ENCODE assay signal across 23 mouse cellular contexts in the genomic region with DNA sequence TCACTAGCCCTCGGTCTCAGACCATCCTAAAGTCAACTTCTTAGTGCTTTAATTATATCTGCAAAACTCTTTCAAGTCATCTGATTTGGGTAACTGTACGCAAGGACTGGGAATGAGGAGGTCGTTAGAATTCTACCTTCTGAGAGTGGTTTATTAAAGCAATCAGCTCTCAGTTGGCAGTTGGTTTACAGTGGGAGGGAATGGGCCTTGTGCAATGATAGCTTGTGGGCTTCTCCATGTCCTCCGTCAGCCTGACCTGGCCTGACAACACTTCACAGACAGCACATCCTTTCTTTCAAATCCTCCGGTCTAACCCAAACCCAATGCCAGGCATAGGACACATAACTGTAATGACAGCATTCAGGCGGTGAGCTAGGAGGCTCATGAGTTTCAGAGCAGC. TPM values are rescaled to one million over a fixed set of nuclear protein-coding genes. Genes with fewer than 3 reads are reported as not detected.
DNase-seq lines count a peak whose midpoint lies in the region; ATAC-seq lines count a peak whose summit lies in the region.
"Had no signal": no experiment of that assay in that cellular context is flagged by ENCODE, and none has a peak within 500 bp of the region (broad histone marks: within the 10 kb centered on the region; RNA-seq: fewer than 3 reads in every experiment).

No protein-coding gene starts in this region.

- no peak for ATAC-seq in midbrain, embryonic 11.5 days (ENCODE audit: low FRiP score)
- no peak for ATAC-seq in midbrain, embryonic 15.5 days (replicated peaks)
- ATAC-seq in granulocyte monocyte progenitor cell, adult 5-6 weeks (replicated peaks; ENCODE audit: poor library complexity, severe bottlenecking), result peak; percentile 51
- ATAC-seq: activated CD4-positive, CD25-positive, alpha-beta regulatory T cell, adult 4 months; CD4-positive, CD25-positive, alpha-beta regulatory T cell, adult 4 months; forebrain, embryonic 13.5 days; forebrain, embryonic 15.5 days; forebrain, postnatal 0 days; Patski had no signal

- H3K4me2 ChIP-seq in midbrain, embryonic 11.5 days, result no peak overlapping the region
- H3K4me2 ChIP-seq in midbrain, embryonic 15.5 days, result no peak overlapping the region
- H3K4me2 ChIP-seq: embryonic facial prominence, embryonic 12.5 days; forebrain, embryonic 13.5 days; forebrain, embryonic 15.5 days had no signal

- H3K9ac ChIP-seq in midbrain, embryonic 11.5 days (ENCODE audit: low read length), result no peak overlapping the region
- H3K9ac ChIP-seq in midbrain, embryonic 15.5 days, result no peak overlapping the region
- H3K9ac ChIP-seq: embryonic facial prominence, embryonic 12.5 days; forebrain, embryonic 13.5 days; forebrain, embryonic 15.5 days; forebrain, postnatal 0 days had no signal

- H3K9me3 ChIP-seq in midbrain, embryonic 11.5 days (ENCODE audit: control insufficient read depth, low read length), result no peaks in the 10 kb centered on the region
- no peaks in the 10 kb centered on the region for H3K9me3 ChIP-seq in midbrain, embryonic 15.5 days
- H3K9me3 ChIP-seq: embryonic facial prominence, embryonic 10.5 days; embryonic facial prominence, embryonic 12.5 days; forebrain, embryonic 13.5 days; forebrain, embryonic 15.5 days; G1E had no signal

- H3K4me1 ChIP-seq in midbrain, embryonic 11.5 days (ENCODE audit: control insufficient read depth, insufficient read depth, low read length), result no peaks in the 10 kb centered on the region
- no peaks in the 10 kb centered on the region for H3K4me1 ChIP-seq in midbrain, embryonic 15.5 days
- H3K4me1 ChIP-seq: embryonic facial prominence, embryonic 10.5 days; embryonic facial prominence, embryonic 12.5 days; forebrain, embryonic 13.5 days; forebrain, embryonic 15.5 days had no signal

- H3K27me3 ChIP-seq in midbrain, embryonic 11.5 days (ENCODE audit: control insufficient read depth, insufficient read depth, low read length), result no peaks in the 10 kb centered on the region
- H3K27me3 ChIP-seq in midbrain, embryonic 15.5 days (replicated peaks), result no peaks in the 10 kb centered on the region
- H3K27me3 ChIP-seq: embryonic facial prominence, embryonic 12.5 days; forebrain, embryonic 13.5 days; forebrain, embryonic 15.5 days had no signal

- no peak overlapping the region for H3K4me3 ChIP-seq in midbrain, embryonic 11.5 days (ENCODE audit: low read depth, low read length)
- no peak overlapping the region for H3K4me3 ChIP-seq in midbrain, embryonic 15.5 days
- H3K4me3 ChIP-seq: embryonic facial prominence, embryonic 10.5 days; embryonic facial prominence, embryonic 12.5 days; forebrain, embryonic 13.5 days; forebrain, embryonic 15.5 days had no signal

- H3K27ac ChIP-seq in midbrain, embryonic 11.5 days (ENCODE audit: low read depth, low read length), result no peak overlapping the region
- H3K27ac ChIP-seq in midbrain, embryonic 15.5 days, result no peak overlapping the region
- H3K27ac ChIP-seq: embryonic facial prominence, embryonic 10.5 days; embryonic facial prominence, embryonic 12.5 days; forebrain, embryonic 13.5 days; forebrain, embryonic 15.5 days had no signal

- DNase-seq in midbrain, embryonic 11.5 days (ENCODE audit: low spot score, missing footprints), result peak; percentile 41
- no peak for DNase-seq in lung, postnatal 14 days
- no peak for DNase-seq in frontal cortex, postnatal 36 days (ENCODE audit: low spot score in 2 of 2)
- DNase-seq: adrenal gland, adult 8-10 months; adrenal gland, postnatal 14 days; adrenal gland, postnatal 36 days; B cell, adult 2 months; cerebellum, adult 11-12 months; cerebellum, adult 2 months; cerebellum, adult 9-10 months; cerebellum, postnatal 10 days; cerebellum, postnatal 25 days; forebrain, postnatal 0 days had no signal

- WGBS in midbrain, embryonic 11.5 days, result 91% methylated on average over 6 of the region's 6 CpGs
- WGBS in midbrain, embryonic 15.5 days, result 91% methylated on average over 6 of the region's 6 CpGs

- H3K36me3 ChIP-seq in midbrain, embryonic 11.5 days (ENCODE audit: control insufficient read depth, insufficient read depth, low read length), result no peaks in the 10 kb centered on the region
- no peaks in the 10 kb centered on the region for H3K36me3 ChIP-seq in midbrain, embryonic 15.5 days (replicated peaks)
- H3K36me3 ChIP-seq: embryonic facial prominence, embryonic 10.5 days; embryonic facial prominence, embryonic 12.5 days; forebrain, embryonic 15.5 days; G1E had no signal

RNA-seq across cellular contexts. Expression of gene Pfkfb3, which starts 10.9 kb away (rescaled TPM):
- polyA plus RNA-seq in midbrain, embryonic 11.5 days (2014; fragmentation: Nextera tagmentation; extraction: Ambion mirVana), result 13.8 TPM in 2 replicates
- 35.3 and 35.7 TPM in 2 replicates for polyA plus RNA-seq in midbrain, embryonic 15.5 days (2015; fragmentation: Nextera tagmentation; extraction: Ambion mirVana)
- total RNA-seq in granulocyte monocyte progenitor cell, adult 5-6 weeks (2014; fragmentation: Nextera tagmentation), result 44.8 and 74.9 TPM in 2 replicates
- 43.8 and 44.8 TPM in 2 replicates for total RNA-seq in granulocyte monocyte progenitor cell, adult 5-6 weeks (2017)
- polyA plus RNA-seq: G1E had no signal

RNA-seq across cellular contexts. Expression of gene Rbm17, which starts 39.2 kb away (rescaled TPM):
- polyA plus RNA-seq in midbrain, embryonic 11.5 days (2014; fragmentation: Nextera tagmentation; extraction: Ambion mirVana), result 187 and 205 TPM in 2 replicates
- polyA plus RNA-seq in midbrain, embryonic 15.5 days (2015; fragmentation: Nextera tagmentation; extraction: Ambion mirVana), result 122 and 129 TPM in 2 replicates
- 117 and 160 TPM in 2 replicates for total RNA-seq in granulocyte monocyte progenitor cell, adult 5-6 weeks (2014; fragmentation: Nextera tagmentation)
- total RNA-seq in granulocyte monocyte progenitor cell, adult 5-6 weeks (2017), result 180 and 233 TPM in 2 replicates
